Mouse (Mus musculus) embryonic fibroblast, embryonic 13.5 days (primary cell): ENCODE results near the gene Ercc4.

Source experiments
- CTCF ChIP-seq: IDR thresholded peaks from 2 replicates; pipeline ENCODE4 v1.5.1; 2011; ENCODE audit warnings: mild to moderate bottlenecking, control low read depth, low read length, moderate library complexity, borderline replicate concordance; ENCODE audit not compliant: insufficient read depth
- POLR2A ChIP-seq: IDR thresholded peaks from 2 replicates; pipeline ENCODE4 v1.6.1; 2011; ENCODE audit warnings: low read depth, mild to moderate bottlenecking, control low read depth, low read length, moderate library complexity

DNA sequence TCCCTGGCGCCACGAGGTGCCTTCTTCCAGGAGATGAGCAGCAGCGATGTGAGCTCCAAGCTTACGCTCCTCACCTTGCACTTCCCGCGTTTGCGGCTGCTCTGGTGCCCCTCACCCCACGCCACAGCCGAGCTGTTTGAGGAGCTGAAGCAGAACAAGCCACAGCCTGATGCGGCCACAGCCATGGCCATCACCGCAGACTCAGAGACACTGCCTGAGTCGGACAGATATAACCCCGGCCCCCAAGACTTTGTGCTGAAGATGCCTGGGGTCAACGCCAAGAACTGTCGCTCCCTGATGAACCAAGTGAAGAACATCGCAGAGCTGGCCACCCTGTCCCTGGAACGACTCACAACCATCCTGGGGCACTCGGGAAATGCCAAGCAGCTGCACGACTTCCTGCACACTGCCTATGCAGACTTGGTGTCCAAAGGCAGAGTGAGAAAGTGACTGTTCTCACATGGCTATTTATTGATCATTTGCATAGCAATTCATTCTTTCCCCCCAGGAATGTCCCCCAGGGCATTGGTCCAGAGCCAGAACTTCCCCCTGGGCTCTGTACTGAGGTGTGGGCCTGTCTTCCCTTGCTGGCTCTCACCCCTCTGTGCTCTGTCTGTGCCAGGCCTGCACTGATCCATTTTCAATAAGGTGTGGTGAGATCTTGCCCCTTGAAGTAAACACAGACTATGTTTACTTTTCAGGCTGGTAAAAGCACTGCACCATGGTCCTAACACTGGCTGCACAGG is 38.5 kb downstream of the Ercc4 start:
- TF ChIP-seq POLR2A = no peak
- TF ChIP-seq CTCF = no peak
